Mouse (Mus musculus) 3134 (cell line): ENCODE results near the gene Olfr586.

ENCODE experiments used
- DNase-seq: peaks from one replicate; pipeline ENCODE4 v3.0.0-alpha.2; 2011; ENCODE audit warnings: low spot score; ENCODE audit not compliant: insufficient read length; ENCODE audit errors: extremely low read depth

Gene Olfr586

DNA sequence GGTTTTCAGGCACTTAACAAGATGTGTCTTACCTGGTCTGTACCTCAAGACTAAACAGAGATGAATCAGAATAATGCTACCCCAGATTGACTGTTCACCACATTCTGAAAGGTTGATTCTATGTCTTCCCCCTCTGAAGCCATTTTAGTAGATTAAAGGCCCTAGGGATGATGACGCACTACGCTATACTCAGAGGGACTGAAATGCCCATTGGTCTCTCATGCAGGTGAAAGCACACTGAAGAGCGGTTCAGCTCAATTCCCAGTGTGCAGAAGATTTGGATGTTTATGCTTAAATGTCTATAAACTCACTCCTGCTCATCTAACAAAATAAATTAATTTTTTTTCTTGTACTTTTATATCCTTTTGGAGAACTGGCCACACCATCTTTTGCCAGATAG is at the start of gene Olfr586:
Gene Olfr586 (minus strand): TSS at position 101 of the 400 bp plus-strand sequence.
- no peak for DNase-seq

DNA sequence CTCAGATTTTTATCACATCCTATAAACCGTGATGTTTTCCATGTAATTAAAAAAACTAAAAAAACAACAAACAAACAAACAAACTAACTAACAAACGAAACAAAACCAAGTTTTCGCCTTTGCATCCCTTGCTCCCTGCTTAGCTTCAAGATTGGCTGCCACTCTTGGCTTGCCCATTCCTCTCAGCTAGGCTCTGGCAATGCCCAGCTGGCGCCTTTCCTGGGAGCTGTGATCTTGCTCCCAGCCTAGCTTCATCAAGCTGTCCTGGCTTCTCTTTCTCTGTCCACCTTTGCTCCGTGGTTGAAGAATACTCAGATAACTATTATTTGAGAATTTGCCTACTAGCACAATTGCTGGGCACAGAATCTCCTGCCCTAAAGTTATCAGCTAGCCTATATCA is 44.3 kb upstream of the Olfr586 start:
- no peak for DNase-seq

DNA sequence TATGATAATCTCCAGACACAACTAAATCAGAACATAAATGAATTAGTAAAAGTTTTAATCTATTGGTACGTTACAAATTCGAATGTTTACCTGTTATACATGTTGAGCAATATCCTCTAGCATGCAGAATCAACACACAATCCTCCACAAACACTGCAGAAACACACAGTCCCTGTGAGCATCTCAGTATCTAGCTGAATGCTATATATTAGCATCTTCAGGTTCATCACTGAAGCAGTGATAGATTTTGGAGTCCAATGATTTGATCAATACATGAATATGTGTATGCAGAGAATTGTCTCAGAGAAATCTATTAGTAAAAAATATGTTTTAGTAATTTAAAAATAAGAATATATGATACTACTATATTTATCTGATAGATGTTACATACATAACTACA is 30.8 kb upstream of the Olfr586 start, which contains the start of gene Olfr589:
Gene Olfr589 (minus strand): TSS at position 101 of the 400 bp plus-strand sequence.
- DNase-seq, result no peak

DNA sequence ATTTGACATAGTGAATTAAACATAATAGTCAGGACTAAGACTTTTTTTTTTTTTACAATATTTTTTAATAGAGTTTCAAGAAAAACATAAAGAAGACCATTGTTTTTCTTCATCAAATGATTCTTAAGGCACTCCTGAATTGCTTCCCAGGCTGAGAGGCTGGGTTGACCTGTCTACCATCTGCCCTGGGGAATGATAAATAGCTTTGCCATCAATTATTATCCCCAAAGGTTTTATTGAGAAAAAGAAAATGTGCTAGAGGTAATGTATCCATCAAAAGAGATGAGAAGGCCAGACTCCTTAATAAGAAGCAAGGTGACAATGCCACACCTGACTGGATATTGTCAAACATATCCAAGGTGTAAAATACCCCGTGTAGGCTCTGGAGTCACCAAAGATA is 15.1 kb upstream of the Olfr586 start, which contains the start of gene Olfr588-ps1:
Gene Olfr588-ps1 (plus strand): TSS at position 301 of the 400 bp plus-strand sequence.
- DNase-seq, result no peak

DNA sequence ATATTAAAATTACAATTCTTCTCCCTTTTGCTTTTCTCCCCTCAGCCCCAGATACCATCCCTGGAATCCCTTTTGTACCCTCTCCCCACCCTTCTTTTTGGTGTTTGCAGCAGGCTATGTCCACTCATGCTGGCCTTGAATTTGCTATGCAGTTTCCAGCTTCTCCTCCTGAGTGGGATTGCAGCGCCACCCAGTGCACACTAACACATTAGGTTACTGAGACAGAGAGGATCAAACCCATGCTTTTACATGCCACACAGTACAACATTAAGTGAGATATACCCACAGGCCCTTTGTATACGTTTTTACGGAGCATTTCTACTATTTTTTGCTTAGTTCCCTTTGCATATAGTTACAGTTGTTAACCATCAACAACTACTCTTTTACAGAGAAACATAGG is 6.0 kb downstream of the Olfr586 start:
- DNase-seq, result no peak

DNA sequence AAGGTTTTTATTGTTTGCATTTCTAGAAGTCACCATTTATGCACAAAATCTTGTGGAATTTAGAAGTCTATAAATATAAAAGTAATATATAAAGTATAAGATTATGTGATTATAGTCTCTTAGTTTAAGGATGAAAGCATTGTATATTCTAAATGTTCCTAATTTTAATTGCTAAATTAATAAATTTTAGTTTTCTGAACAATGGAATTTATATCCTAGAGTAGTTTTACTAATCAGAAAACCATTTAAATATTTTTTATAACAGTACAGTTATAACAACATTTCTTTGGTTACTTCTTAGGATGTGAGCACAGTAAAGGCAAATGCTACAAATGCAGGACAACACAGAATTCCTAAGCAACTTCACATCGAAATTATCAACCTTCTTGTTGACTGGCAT is 28.0 kb downstream of the Olfr586 start, which contains the start of gene Olfr585:
Gene Olfr585 (plus strand): TSS at position 301 of the 400 bp plus-strand sequence.
- DNase-seq, result no peak

DNA sequence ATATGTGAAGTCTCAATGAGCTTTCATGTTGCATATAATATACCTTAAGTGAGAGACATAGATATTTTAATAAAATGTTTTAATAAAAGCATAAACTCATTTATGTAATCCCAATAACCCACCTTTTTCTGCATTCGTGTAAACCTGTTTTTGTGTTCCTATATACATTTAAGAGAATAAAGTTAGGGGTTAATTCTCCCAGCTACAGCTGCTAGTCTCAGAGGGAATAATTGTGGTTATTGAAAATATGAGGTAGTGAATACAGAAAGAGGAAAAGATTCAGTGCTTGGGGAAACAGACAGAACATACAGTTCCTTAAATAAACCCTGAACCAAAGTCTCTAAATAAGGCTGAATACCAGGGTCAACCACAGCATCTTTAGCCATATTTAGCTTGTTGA is 43.9 kb downstream of the Olfr586 start, which contains the start of gene Olfr584:
Gene Olfr584 (plus strand): TSS at position 301 of the 400 bp plus-strand sequence.
- DNase-seq, result no peak
